Mouse (Mus musculus) adrenal gland, postnatal 14 days (tissue): ENCODE measurements around the gene Gm20503. TPM values are rescaled to one million over a fixed set of nuclear protein-coding genes. Genes with fewer than 3 reads are reported as not detected.
A peak's percentile ranks its signal among the peaks of the same experiment; 100 is the strongest.

ENCODE experiments used
- DNase-seq: peaks from one replicate; pipeline ENCODE4 v3.0.0; 2021; ENCODE audit warnings: mixed read lengths
- long read RNA-seq, 2 experiments: library from polyadenylated mRNA; stranded (forward); transcript quantifications; one replicate each; pipeline ENCODE4 v2.0.0; 2021
- total RNA-seq: library from RNA; stranded (reverse); gene quantifications from 2 replicates; pipeline ENCODE4 v1.2.3, GENCODE M21; 2021

Gm20503 gene
- total RNA-seq = 6.0 and 13.3 TPM in 2 replicates
- long read RNA-seq, experiment 1, partial matches to known transcripts = 1 of 6 reads
- long read RNA-seq, experiment 1, other reads (novel, unspliced or antisense) = 5 of 6 reads
- long read RNA-seq, experiment 2, partial matches to known transcripts = 0 of 1 reads
- long read RNA-seq, experiment 2, other reads (novel, unspliced or antisense) = 1 of 1 reads

DNA sequence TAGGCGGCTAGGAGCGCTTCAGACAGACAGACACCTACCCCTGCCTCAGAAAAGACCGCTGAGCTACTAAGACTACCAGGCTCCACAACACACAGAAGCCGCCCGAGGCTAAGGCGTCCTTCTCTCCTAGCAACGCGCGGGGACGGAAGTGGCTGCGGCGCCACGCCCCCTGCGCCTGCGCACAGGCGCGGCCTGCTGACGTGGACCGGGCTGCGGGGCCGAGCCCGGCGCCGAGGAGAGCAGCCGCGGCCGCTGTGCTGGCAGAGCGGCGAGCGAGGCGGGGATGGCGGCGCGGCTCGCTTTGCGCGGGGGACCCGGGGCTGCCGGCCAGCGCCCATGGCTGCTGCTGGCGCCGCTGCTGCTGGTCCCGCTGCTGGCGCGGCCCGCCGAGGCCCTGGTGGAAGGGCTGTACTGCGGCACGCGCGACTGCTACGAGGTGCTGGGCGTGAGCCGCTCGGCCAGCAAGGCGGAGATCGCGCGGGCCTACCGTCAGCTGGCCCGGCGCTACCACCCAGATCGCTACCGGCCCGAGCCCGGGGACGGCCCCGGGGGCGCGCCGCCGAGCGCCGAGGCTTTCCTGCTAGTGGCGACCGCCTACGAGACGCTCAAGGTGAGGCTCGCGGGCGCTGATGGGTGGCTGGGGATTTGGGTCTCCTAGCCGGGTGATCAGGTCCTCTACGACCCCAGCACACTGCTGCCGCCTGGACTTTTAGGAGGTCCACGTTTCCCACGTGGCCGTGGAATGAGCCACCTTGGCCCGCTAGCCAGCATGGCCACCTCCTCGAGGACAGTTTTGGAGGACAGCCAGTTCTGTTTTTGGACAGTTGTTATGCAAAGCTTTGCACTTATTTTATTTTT, at the start of gene Gm20503:
Gm20503 (plus strand) TSS at position 263 of the 858 bp plus-strand sequence.
- peak; percentile 95 for DNase-seq

DNA sequence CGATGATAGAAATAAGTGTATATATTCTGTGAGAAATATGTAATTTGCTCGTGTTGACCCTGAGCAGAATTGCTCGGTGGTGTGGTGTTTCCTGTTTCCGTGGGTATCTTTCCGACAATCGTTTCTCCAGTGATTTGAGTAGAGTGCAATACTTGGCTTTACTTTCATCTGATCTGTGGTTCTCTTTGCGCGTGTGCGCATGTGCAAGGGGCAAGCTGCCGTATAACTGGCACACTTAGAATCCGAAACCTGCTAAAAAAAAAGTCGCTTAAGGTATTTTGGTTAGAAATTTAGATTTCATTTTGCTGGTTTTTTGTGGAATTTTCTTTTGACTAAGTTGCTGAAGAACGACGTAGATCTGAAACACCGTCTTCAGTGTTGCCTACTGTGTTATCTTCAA, 41.3 kb upstream of the Gm20503 start:
- no peak for DNase-seq

DNA sequence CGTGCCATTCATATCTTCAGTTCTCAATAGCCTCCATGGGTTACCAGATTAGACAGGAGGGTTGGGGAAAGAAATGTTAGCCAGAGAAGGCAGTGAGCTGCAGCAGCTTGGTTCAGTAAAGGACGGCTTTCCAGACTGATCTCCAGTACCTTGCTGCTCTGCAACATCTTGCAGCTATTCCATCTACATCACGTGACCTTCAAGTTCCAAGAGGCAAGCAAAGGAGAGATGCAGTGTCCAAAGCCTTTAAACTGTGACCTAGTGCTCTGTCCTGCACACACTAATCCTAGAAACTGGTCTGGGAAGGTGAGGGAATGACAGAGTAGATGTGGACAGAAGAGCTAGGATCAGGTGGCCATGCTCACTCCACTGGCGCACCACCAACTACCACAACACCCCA, 39.7 kb upstream of the Gm20503 start:
- no peak for DNase-seq

DNA sequence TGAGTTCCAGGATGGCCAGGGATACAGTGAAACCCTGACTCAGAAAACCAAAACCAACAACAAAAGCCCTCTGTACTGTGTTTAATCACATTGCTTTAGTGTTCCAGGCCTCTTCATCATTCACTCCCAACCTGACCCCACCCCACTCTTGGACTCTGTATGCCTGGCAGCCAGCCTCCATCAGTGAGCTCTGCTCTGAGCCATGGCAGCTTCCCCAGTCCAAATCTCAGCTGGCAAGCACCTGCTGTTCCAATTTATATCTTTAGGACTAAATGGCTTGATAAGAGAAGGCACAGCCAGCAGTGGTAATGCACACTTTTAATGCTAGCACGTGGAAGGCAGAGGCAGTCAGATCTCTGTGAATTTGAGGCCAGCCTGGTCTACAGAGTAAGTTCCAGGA, 37.9 kb upstream of the Gm20503 start:
- no peak for DNase-seq

DNA sequence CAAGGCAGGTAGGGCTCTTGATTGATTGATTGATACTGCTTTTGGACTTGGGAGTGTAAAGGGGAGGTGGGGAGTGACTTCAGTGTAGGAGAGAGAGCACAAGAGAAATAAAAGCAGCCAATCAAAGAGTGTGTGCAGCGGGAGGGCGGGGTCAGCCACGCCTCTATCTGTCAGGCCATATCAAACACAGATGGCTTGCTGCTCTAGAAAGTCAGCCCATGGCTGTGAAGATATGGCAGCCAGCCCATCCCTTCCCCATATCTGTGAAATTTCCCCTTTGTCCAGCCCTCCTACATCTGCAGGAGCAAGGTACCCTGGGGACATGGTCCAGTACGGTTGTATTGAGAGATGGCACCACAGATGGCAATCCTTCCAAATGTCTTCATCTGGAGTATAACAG, 32.3 kb upstream of the Gm20503 start:
- DNase-seq = no peak

DNA sequence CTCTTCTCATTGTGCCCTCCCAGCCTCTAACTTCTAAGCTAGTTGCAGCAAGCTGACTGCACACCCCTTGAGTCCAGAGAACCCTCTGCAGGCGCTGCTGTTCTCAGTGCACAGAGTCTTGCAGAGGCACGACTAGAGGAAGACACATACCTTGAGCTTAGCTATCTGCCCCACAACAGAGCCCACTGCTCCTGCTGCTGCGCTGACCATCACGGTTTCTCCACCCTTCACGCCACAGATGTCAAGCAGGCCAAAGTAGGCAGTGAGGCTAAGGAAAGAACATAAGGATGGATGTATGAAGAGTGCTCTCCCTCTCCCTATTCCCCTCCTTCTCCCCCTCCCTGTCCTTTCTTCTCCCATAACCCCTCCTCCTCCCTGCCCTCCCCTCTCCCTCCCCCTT, 27.3 kb upstream of the Gm20503 start:
- no peak for DNase-seq

GRCm38 (mm10) chr4:58981421-58981820, 21.6 kb upstream of the Gm20503 start:
- no peak for DNase-seq

DNA sequence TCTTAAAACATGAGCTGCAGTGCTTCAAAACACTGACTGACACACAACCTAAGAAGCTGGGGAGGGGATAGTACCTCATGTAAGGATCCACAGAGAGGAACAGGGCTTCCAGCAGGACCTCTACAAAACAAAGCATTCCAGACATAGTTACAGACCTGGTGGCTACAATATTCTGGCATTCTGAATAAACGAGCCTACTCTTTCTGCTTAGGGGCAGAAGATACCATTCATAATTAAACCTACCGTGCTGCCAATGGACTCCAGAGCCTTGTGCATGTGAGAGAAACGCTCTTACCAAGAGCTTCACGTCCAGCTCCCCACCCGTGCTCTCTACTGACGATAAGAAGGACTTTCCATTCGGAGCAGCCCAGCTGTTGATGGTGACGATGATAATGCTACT, 20.2 kb upstream of the Gm20503 start:
- no peak for DNase-seq

- DNase-seq = peak; percentile 91
Measured at GRCm38 (mm10) chr4:58985157-58985648, 17.8 kb upstream of the Gm20503 start.

DNA sequence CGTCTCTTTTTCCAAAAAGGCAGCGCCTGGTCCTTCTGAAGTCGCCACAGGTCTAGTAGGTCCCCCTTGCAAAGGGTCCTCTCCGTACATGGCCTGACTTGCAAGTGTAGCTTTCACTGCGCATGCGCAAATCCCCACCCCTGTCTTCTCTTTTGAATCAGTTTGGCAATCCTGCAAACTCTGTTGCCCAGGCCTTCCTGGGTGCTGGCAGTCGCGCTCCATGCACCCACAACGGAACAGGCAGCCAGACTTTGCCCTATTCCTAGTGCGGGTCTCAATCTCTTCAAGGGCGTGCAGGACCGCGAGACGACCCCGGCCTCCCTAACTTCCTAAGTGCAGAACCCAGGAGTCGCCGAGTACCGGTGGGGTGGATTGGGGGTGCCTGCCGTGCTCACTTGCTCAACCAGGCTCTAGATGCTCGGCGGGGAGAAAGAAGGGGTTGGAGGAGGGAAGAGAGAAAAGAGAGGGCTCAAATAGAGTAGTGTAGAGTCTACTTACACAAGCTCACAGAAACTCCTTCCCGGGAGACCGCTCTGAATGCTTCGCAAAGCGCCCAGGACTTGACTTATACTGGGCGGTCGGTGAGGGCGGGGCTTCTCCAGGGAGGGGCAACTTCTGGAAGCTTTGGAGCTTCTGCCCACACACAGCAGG, 16.3 kb upstream of the Gm20503 start, which contains the start of gene Ptgr1:
Ptgr1 (minus strand) TSS at position 580 of the 651 bp plus-strand sequence.
- peak; percentile 91 for DNase-seq

DNA sequence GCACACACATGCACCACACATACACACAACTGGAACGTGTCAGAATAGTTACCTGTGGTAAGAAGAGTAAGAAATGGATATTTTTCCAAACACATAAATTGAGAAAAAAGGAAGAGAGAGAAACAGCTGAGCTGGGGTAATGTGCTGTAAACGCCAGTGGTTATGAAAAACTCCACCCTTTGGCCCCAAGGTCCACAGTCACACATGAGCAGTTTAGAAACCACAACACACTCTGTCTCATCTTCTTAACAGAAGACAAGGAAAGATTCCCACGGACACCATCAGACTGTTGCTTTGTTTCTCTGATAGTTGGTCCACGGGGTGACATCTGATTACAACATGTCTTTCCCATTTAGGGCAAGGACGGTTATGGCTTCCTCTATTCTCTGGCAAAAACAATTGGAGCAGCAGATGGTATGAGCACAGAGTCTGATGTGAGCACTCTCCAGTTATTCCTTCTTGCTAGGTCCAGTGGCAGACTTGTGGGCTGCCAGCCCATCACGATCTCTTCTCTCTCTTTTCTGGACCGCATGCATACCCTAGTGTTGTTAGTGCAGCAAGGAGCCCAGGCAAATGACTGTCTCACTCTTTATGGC, 13.6 kb upstream of the Gm20503 start:
- DNase-seq = no peak

DNA sequence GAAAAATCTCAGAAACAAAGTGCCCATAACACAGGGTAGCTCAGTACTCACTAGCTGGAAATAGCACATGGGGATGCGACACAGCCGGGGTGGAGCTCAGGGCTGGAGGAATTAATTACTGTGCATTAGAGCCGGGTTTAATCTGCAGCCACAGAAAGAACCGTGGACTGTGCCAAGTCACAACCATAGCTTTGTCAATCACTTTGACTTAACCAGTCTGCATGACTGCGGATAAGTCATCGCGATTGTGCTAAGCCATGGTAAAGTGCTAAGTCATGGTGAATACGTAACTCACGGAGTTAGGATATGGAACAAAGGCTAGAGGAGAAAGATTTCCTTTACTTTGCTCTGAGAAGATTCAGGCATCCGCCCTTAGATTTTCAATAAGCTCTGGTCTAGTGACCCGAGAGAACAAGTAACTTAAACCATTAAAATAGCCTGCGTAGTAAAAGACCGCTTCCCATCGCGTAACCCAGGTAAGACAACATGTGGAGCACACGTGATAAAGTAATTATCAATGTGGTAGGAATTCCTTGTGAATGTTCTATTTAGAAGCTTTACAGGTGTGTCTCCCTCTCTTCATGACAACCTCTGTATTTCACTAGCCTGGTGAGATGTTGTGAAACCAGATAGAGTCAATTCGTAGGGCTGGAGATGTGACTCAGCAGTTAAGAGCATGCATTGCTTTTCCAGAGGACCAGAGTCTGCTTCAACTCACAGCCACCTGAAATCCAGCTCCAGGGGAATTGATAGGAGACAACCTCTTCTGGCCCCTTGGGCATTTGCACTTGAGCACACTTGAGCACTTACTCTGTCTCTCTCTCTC, 12.2 kb upstream of the Gm20503 start:
- no peak for DNase-seq

GRCm38 (mm10) chr4:58992195-58992594, 10.8 kb upstream of the Gm20503 start:
- DNase-seq = no peak

DNA sequence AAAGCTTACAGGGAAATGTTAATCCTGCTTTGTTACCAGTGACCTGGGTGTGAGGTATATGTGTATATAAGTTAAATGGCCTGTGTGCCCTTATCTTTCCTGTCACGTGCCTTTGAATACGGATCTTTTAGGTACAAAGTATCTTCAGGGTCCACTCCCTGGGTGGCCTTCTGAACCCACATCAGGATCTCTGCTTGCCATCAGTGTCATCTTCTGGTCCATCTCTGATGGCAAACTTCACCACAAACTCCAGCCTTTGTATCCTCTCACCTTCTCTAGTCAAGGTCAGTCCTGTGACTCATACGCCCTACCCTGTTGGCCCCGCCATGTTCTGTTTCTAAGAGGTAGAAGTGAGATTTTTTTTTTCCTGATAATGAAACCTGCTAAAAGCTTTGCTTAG, 8.2 kb upstream of the Gm20503 start, which contains the start of gene Dnajc25:
Dnajc25 (plus strand) TSS at position 301 of the 400 bp plus-strand sequence.
- peak; percentile 17 for DNase-seq

DNA sequence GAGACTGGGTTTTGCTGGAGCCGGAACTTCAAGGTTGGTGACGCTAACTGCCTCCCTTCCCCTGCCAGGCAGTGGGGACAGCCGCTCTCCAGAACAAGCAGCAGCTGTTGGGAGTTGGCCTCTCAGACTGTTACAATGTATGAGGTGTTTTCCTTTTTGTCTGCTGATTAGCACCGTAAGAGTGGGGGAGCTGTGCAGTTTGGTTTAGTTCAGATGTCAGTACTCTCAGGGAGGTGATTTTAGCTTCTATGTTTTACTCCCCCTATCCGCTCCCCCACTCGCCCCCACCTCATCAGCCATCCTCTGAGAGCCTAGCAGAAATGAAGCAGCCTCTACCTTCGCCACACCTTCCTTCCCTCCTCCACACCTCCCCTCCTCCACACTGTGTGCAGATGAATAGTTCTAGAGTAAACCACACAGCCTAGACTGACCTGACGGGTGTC, 7.7 kb upstream of the Gm20503 start:
- DNase-seq = peak; percentile 62

DNA sequence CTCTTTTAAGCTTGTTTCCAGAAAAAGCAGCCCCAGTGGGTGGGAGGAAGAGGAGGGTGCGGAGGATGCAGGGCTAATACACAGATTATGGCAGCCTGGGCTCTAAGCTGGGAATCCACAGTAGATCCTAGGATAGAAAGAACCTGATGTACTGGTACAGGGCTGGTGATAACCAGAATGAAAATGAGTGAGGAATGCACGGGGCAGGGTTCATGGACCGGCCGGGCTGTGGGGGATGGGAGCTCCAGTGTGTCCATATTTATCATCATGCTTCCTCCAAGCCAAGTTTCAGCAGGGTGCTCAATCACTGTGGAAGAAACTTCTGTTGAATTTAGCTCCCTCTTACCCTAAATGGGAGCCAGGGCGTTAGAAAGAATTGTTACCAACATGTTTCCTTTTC, 5.9 kb upstream of the Gm20503 start:
- peak; percentile 34 for DNase-seq

GRCm38 (mm10) chr4:58998688-58999087, 4.3 kb upstream of the Gm20503 start:
- no peak for DNase-seq

- peak; percentile 83 for DNase-seq
Measured at GRCm38 (mm10) chr4:58999686-59000085, 3.3 kb upstream of the Gm20503 start.

- DNase-seq = peak; percentile 72
Measured at GRCm38 (mm10) chr4:59000614-59001013, 2.4 kb upstream of the Gm20503 start.

GRCm38 (mm10) chr4:59003806-59004200, 793 bp downstream of the Gm20503 start:
- DNase-seq = no peak

GRCm38 (mm10) chr4:59006211-59006610, 3.2 kb downstream of the Gm20503 start:
- DNase-seq = no peak
